Mouse (Mus musculus): ENCODE measurements around the gene Vasp. TPM values are rescaled to one million over a fixed set of nuclear protein-coding genes. Genes with fewer than 3 reads are reported as not detected.

The Vasp gene
- polyA plus RNA-seq, 1 experiment: 335 TPM

- DNase-seq (ENCODE audit: low read depth in 1 of 2, low spot score in 2 of 2): no peak
- H3K27me3 ChIP-seq (ENCODE audit: control insufficient read depth, insufficient read depth, low read length): no peaks in the 10 kb centered on the region
- no peaks in the 10 kb centered on the region for H3K36me3 ChIP-seq (ENCODE audit: control insufficient read depth, insufficient read depth, low read length)
- 84% methylated on average over 5 of the region's 5 CpGs for WGBS
- no peak for TF ChIP-seq CTCF (IDR thresholded peaks at IDR 0.05; ENCODE audit: extremely low read depth, insufficient read depth, insufficient read length, insufficient replicate concordance)
- H3K4me3 ChIP-seq (ENCODE audit: extremely low read depth, insufficient read depth, insufficient read length): no peak overlapping the region
- H3K27ac ChIP-seq (ENCODE audit: insufficient read depth, low read length): no peak overlapping the region
- no peaks in the 10 kb centered on the region; the same call in 1 of the 2 replicates for H3K4me1 ChIP-seq (ENCODE audit: control insufficient read depth, insufficient read depth, insufficient read length)
These were observed 26.2 kb upstream of the Vasp start for GRCm38 (mm10) chr7:19297794-19298193.

GRCm38 (mm10) chr7:19297034-19297433 is 25.4 kb upstream of the Vasp start:
- H3K4me3 ChIP-seq (ENCODE audit: extremely low read depth, insufficient read depth, insufficient read length): no peak overlapping the region
- 93% methylated on average over 6 of the region's 6 CpGs for WGBS
- TF ChIP-seq POLR2A (IDR thresholded peaks at IDR 0.05; ENCODE audit: low read depth, low read length) (no peak), CTCF (IDR thresholded peaks at IDR 0.05; ENCODE audit: extremely low read depth, insufficient read depth, insufficient read length, insufficient replicate concordance) (no peak)
- H3K27me3 ChIP-seq (ENCODE audit: control insufficient read depth, insufficient read depth, low read length): no peaks in the 10 kb centered on the region
- DNase-seq (ENCODE audit: low read depth in 1 of 2, low spot score in 2 of 2): no peak
- no peaks in the 10 kb centered on the region; the same call in 1 of the 2 replicates for H3K4me1 ChIP-seq (ENCODE audit: control insufficient read depth, insufficient read depth, insufficient read length)
- no peaks in the 10 kb centered on the region for H3K36me3 ChIP-seq (ENCODE audit: control insufficient read depth, insufficient read depth, low read length)
- H3K27ac ChIP-seq (ENCODE audit: insufficient read depth, low read length): no peak overlapping the region

- no peaks in the 10 kb centered on the region for H3K36me3 ChIP-seq (ENCODE audit: control insufficient read depth, insufficient read depth, low read length)
- 16% methylated on average over 22 of the region's 22 CpGs for WGBS
- TF ChIP-seq CTCF (IDR thresholded peaks at IDR 0.05; ENCODE audit: extremely low read depth, insufficient read depth, insufficient read length, insufficient replicate concordance): peak; percentile 97
- no peak for TF ChIP-seq POLR2A (IDR thresholded peaks at IDR 0.05; ENCODE audit: low read depth, low read length)
- H3K27ac ChIP-seq (ENCODE audit: insufficient read depth, low read length): no peak overlapping the region
- H3K4me3 ChIP-seq (ENCODE audit: extremely low read depth, insufficient read depth, insufficient read length): peak overlapping the region; percentile 72
- H3K4me1 ChIP-seq (ENCODE audit: control insufficient read depth, insufficient read depth, insufficient read length): no peaks in the 10 kb centered on the region
- peak in 1 of 2 experiments; percentile 92 for DNase-seq (ENCODE audit: low read depth in 1 of 2, low spot score in 2 of 2)
- peaks cover 6% of the 10 kb centered on the region; the same call in 1 of the 2 replicates for H3K27me3 ChIP-seq (ENCODE audit: control insufficient read depth, insufficient read depth, low read length)
These were observed 24.0 kb upstream of the Vasp start for GRCm38 (mm10) chr7:19295503-19296185.

- peak overlapping the region; percentile 27; the same call in 1 of the 2 replicates for H3K27ac ChIP-seq (ENCODE audit: insufficient read depth, low read length)
- H3K4me1 ChIP-seq (ENCODE audit: control insufficient read depth, insufficient read depth, insufficient read length): no peaks in the 10 kb centered on the region
- H3K36me3 ChIP-seq (ENCODE audit: control insufficient read depth, insufficient read depth, low read length): no peaks in the 10 kb centered on the region
- no peak for TF ChIP-seq POLR2A (IDR thresholded peaks at IDR 0.05; ENCODE audit: low read depth, low read length)
- TF ChIP-seq CTCF (IDR thresholded peaks at IDR 0.05; ENCODE audit: extremely low read depth, insufficient read depth, insufficient read length, insufficient replicate concordance): no peak
- H3K4me3 ChIP-seq (ENCODE audit: extremely low read depth, insufficient read depth, insufficient read length): peak overlapping the region; percentile 6; the same call in 1 of the 2 replicates
- peaks cover 6% of the 10 kb centered on the region; the same call in 1 of the 2 replicates for H3K27me3 ChIP-seq (ENCODE audit: control insufficient read depth, insufficient read depth, low read length)
- DNase-seq (ENCODE audit: low read depth in 1 of 2, low spot score in 2 of 2): no peak
- 15% methylated on average over 20 of the region's 20 CpGs for WGBS
These were observed 19.5 kb upstream of the Vasp start for GRCm38 (mm10) chr7:19290969-19291596.

GRCm38 (mm10) chr7:19284763-19285162 is 13.1 kb upstream of the Vasp start:
- H3K36me3 ChIP-seq (ENCODE audit: control insufficient read depth, insufficient read depth, low read length): no peaks in the 10 kb centered on the region
- peaks cover 12% of the 10 kb centered on the region for H3K27me3 ChIP-seq (ENCODE audit: control insufficient read depth, insufficient read depth, low read length)
- 31% methylated on average over 4 of the region's 4 CpGs for WGBS
- H3K27ac ChIP-seq (ENCODE audit: insufficient read depth, low read length): no peak overlapping the region
- H3K4me1 ChIP-seq (ENCODE audit: control insufficient read depth, insufficient read depth, insufficient read length): peaks cover 4% of the 10 kb centered on the region; the same call in 1 of the 2 replicates
- TF ChIP-seq POLR2A (IDR thresholded peaks at IDR 0.05; ENCODE audit: low read depth, low read length) (no peak), CTCF (IDR thresholded peaks at IDR 0.05; ENCODE audit: extremely low read depth, insufficient read depth, insufficient read length, insufficient replicate concordance) (peak; percentile 25; the same call in 1 of the 2 replicates)
- DNase-seq (ENCODE audit: low read depth in 1 of 2, low spot score in 2 of 2): peak in 1 of 2 experiments; percentile 48
- no peak overlapping the region for H3K4me3 ChIP-seq (ENCODE audit: extremely low read depth, insufficient read depth, insufficient read length)

GRCm38 (mm10) chr7:19283406-19283804 is 11.8 kb upstream of the Vasp start:
- H3K36me3 ChIP-seq (ENCODE audit: control insufficient read depth, insufficient read depth, low read length): no peaks in the 10 kb centered on the region
- peaks cover 13% of the 10 kb centered on the region; the same call in 1 of the 2 replicates for H3K4me1 ChIP-seq (ENCODE audit: control insufficient read depth, insufficient read depth, insufficient read length)
- DNase-seq (ENCODE audit: low read depth in 1 of 2, low spot score in 2 of 2): no peak
- 40% methylated on average over 14 of the region's 14 CpGs for WGBS
- TF ChIP-seq POLR2A (IDR thresholded peaks at IDR 0.05; ENCODE audit: low read depth, low read length) (no peak), CTCF (IDR thresholded peaks at IDR 0.05; ENCODE audit: extremely low read depth, insufficient read depth, insufficient read length, insufficient replicate concordance) (no peak)
- no peak overlapping the region for H3K4me3 ChIP-seq (ENCODE audit: extremely low read depth, insufficient read depth, insufficient read length)
- H3K27me3 ChIP-seq (ENCODE audit: control insufficient read depth, insufficient read depth, low read length): peaks cover 21% of the 10 kb centered on the region
- no peak overlapping the region for H3K27ac ChIP-seq (ENCODE audit: insufficient read depth, low read length)
